Mouse (Mus musculus) testis, adult 2 months (tissue): ENCODE measurements at regions not wholly inside any gene's neighbourhood (a gene's known extent, or its start where the extent isn't known, plus 50 kb on each side); places are given as distances from the start of the nearest gene placed in this dataset.

Experiments used
- CTCF ChIP-seq: fragments of 200-500 bp; IDR thresholded peaks from 2 replicates; pipeline ENCODE4 v1.5.1; 2012; ENCODE audit warnings: low read depth, mild to moderate bottlenecking, inconsistent platforms, low read length, moderate library complexity; ENCODE audit not compliant: control insufficient read depth, insufficient read depth, insufficient replicate concordance
- POLR2A ChIP-seq: fragments of 200-500 bp; IDR thresholded peaks from 2 replicates; pipeline ENCODE4 v1.6.1; 2012; ENCODE audit warnings: low read depth, mild to moderate bottlenecking, inconsistent platforms, low read length, moderate library complexity; ENCODE audit not compliant: control insufficient read depth

DNA sequence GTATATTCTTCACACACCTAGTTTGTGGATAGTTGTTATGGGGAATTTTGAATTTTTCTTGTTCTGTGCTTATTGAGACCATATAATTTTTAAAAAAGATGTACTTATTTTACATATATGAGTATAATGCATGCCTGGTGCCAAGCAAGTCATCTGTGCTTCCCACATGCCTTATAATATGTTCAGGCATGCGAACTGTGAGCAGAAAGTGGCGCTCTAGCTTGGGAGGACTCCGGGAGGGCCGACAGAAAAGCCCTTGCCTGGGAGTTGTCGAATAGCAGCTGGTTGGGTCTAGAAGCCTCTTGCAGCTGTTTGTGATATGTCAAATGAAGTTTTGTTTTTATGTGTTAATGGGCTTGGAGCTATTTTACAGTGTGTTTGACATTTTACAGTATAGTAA is 323.8 kb downstream of the Slc4a3 start:
- no peak for TF ChIP-seq CTCF
- no peak for TF ChIP-seq POLR2A
